Mouse (Mus musculus) olfactory bulb, adult 2 months (tissue): ENCODE results near the gene Gm49027. TPM values are rescaled to one million over a fixed set of nuclear protein-coding genes. Genes with fewer than 3 reads are reported as not detected.
A peak's percentile ranks its signal among the peaks of the same experiment; 100 is the strongest.
"Not testable (repeated sequence)": the region's sequence is repeated elsewhere in the genome, so short reads cannot be mapped to it uniquely, and the experiment has no call there.

Experiments used
- H3K27ac ChIP-seq: fragments of 200-500 bp; 2 replicates; pipeline ENCODE4 v1.5.1; 2012; ENCODE audit warnings: low read depth, low read length; ENCODE audit not compliant: insufficient read depth
- H3K4me1 ChIP-seq: fragments of 200-500 bp; 2 replicates; pipeline ENCODE4 v1.6.1; 2012; ENCODE audit warnings: low read length; ENCODE audit not compliant: control insufficient read depth, insufficient read depth
- H3K4me3 ChIP-seq: fragments of 200-500 bp; 2 replicates; pipeline ENCODE4 v1.5.1; 2012; ENCODE audit warnings: mild to moderate bottlenecking, low read depth, low read length, moderate library complexity; ENCODE audit not compliant: insufficient read depth
- CTCF ChIP-seq: fragments of 200-500 bp; IDR thresholded peaks from 2 replicates; pipeline ENCODE4 v1.5.1; 2012; ENCODE audit warnings: low read depth, mild to moderate bottlenecking, low read length, moderate library complexity; ENCODE audit not compliant: insufficient read depth
- POLR2A ChIP-seq: fragments of 200-500 bp; IDR thresholded peaks from 2 replicates; pipeline ENCODE4 v1.6.1; 2012; ENCODE audit warnings: mild to moderate bottlenecking, low read depth, low read length, moderate library complexity; ENCODE audit not compliant: insufficient read depth
- WGBS: fragments of 180-500 bp; shearing (Covaris S2); methylation state at CpG from one replicate; pipeline ENCODE4 v1.1.7; 2018; 5-methylcytosine and 5-hydroxymethylcytosine counted together
- polyA plus RNA-seq: library from polyadenylated mRNA; stranded (reverse); fragments of >200 nt; gene quantifications from 2 replicates; pipeline ENCODE4 v1.2.4, GENCODE M21; 2012; ENCODE audit warnings: low replicate concordance; ENCODE audit not compliant: missing spikeins, insufficient read depth, insufficient read length

The Gm49027 gene
- polyA plus RNA-seq, 1 experiment: not detected

DNA sequence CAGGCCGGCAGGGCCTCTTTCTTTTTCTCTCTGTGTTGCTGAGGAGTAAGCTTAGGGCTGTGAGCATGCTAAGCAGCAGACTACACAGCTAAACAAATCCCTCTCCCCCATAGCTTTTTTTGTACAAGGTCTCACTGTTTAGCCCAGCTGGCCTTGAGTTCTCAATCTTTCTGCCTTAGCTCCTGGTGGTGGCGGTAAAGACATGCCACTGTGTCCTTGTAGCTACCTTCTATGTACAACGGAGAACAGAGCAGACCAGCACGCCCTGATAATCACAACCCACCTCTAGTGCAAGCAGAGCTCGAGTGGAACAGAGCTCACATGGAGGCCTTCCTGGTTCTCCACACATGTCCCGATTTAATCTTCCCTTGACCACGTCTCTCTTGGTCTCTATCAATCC is 3.4 kb upstream of the Gm49027 start:
- H3K4me1 ChIP-seq: peaks cover 6% of the 10 kb centered on the region
- no peak for TF ChIP-seq CTCF
- TF ChIP-seq POLR2A: no peak
- 70% methylated on average over 7 of the region's 7 CpGs for WGBS
- no peak overlapping the region for H3K27ac ChIP-seq
- no peak overlapping the region for H3K4me3 ChIP-seq

DNA sequence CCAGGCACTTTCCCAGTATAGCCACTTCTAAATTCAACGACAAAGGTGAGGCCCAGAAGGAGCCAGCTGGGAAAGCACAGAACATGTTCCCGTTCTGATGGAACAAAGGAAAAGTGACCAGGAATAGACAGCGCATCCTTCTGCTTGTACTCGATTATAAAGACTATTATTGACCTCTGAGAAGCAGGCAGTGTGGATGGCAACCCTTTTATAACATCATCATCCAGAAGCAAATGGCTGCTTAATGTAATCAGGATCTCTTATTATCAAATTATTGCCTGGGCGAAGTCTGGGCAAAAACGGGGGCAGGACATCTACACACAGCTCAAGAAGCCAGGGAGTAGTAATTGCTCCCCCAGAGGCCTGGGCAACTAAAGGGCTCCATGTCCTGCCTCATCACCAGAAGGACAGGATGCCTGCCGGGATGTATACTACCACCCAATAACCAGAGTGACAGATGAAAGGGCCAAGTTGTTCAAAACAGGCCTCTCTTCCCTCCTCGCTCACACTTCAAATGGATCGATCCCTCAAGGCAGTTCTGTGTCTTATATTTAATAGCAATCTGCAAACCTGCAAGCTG is 718 bp upstream of the Gm49027 start:
- no peak overlapping the region for H3K4me3 ChIP-seq
- TF ChIP-seq POLR2A: no peak
- TF ChIP-seq CTCF: no peak
- peaks cover 8% of the 10 kb centered on the region for H3K4me1 ChIP-seq
- H3K27ac ChIP-seq: no peak overlapping the region
- 91% methylated on average over 9 of the region's 9 CpGs for WGBS

- H3K4me3 ChIP-seq: peak overlapping the region; percentile 90
- H3K4me1 ChIP-seq: peaks cover 8% of the 10 kb centered on the region
- no peak for TF ChIP-seq CTCF
- no peak for TF ChIP-seq POLR2A
- 2% methylated on average over 26 of the region's 27 CpGs for WGBS
- no peak overlapping the region for H3K27ac ChIP-seq
Measured at GRCm38 (mm10) chr5:123524393-123524750, 916 bp downstream of the Gm49027 start.

GRCm38 (mm10) chr5:123523692-123524392 is 1.4 kb downstream of the Gm49027 start, which contains the start of gene Diablo:
Gene Diablo (minus strand): TSS chr5:123524176.
- Histone ChIP-seq H3K27ac (no peak within 1 kb of the TSS), H3K4me1 (peaks cover 8% of the 10 kb centered on the region), H3K4me3 (peak within 1 kb of the TSS; percentile 90)
- WGBS: under 1% methylated on average over 82 of the region's 82 CpGs
- TF ChIP-seq POLR2A: peak; percentile 99
- no peak for TF ChIP-seq CTCF

GRCm38 (mm10) chr5:123522166-123522565 is 3.1 kb downstream of the Gm49027 start:
- Histone ChIP-seq H3K27ac (no peak overlapping the region), H3K4me1 (peaks cover 8% of the 10 kb centered on the region), H3K4me3 (no peak overlapping the region)
- 89% methylated on average over 1 of the region's 1 CpGs for WGBS
- TF ChIP-seq CTCF: no peak
- TF ChIP-seq POLR2A: no peak

DNA sequence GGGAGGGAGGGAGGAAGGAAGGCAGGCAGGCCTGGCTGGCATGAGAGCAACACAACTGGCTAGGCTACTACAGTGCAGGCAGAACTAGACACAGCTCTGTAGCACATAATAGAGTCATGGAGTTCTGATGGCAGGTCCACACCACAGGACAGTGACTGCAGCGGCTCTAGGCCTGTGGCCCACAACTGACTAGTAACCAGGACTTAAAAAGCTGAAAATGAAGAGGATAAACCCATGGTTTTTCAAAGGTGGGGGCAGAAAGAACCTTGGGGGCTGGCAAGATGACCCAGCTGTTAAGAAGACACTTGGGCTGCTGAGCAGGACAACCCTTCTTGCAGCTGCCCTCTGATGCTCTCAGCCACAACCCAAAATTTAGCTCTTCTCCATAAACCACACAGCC is 3.7 kb downstream of the Gm49027 start:
- H3K27ac ChIP-seq: no peak overlapping the region
- TF ChIP-seq CTCF (no peak), POLR2A (no peak)
- WGBS: 79% methylated on average over 1 of the region's 1 CpGs
- no peak overlapping the region for H3K4me3 ChIP-seq
- H3K4me1 ChIP-seq: peaks cover 8% of the 10 kb centered on the region

GRCm38 (mm10) chr5:123520666-123521065 is 4.6 kb downstream of the Gm49027 start:
- 84% methylated on average over 9 of the region's 9 CpGs for WGBS
- TF ChIP-seq POLR2A (no peak), CTCF (no peak)
- no peak overlapping the region for H3K27ac ChIP-seq
- peaks cover 8% of the 10 kb centered on the region for H3K4me1 ChIP-seq
- no peak overlapping the region for H3K4me3 ChIP-seq

DNA sequence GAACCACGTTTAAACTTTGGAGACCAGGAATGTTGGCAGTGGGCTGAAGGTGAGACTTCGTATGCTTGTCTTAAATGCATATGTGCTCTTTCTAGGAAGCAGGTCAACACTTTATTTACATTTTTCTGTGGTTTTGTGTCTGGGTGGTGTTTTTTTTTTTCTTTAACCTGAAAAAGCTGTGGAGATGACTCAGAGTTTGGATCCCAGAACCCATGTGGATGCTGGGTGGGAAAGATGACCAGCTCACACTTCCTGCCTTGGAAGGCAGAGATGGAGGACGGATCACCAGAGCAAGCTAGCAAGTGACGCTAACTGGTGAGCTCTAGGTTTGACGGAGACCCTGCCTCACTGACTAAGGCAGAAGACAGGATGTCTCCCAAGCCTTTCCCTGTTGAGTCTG is 10.4 kb downstream of the Gm49027 start:
- TF ChIP-seq POLR2A (no peak), CTCF (no peak)
- H3K27ac ChIP-seq: no peak overlapping the region
- WGBS: 86% methylated on average over 5 of the region's 5 CpGs

GRCm38 (mm10) chr5:123512102-123512501 is 13.2 kb downstream of the Gm49027 start:
- WGBS: 80% methylated on average over 3 of the region's 3 CpGs

More for the DNA sequence above, 10.4 kb downstream of the Gm49027 start:
- Histone ChIP-seq H3K4me1 (no peaks in the 10 kb centered on the region), H3K4me3 (no peak overlapping the region)

GRCm38 (mm10) chr5:123511426-123511825 is 13.9 kb downstream of the Gm49027 start:
- 49% methylated on average over 3 of the region's 3 CpGs for WGBS
- not testable (repeated sequence) for H3K4me3 ChIP-seq, H3K4me1 ChIP-seq, H3K27ac ChIP-seq

More at GRCm38 (mm10) chr5:123512102-123512501, 13.2 kb downstream of the Gm49027 start:
- TF ChIP-seq CTCF (no peak), POLR2A (no peak)
- Histone ChIP-seq H3K4me1 (peaks cover 9% of the 10 kb centered on the region), H3K4me3 (no peak overlapping the region), H3K27ac (no peak overlapping the region)
